Mouse (Mus musculus): ENCODE results near the gene Kcnt1.
A peak's percentile ranks its signal among the peaks of the same experiment; 100 is the strongest.
"Not testable (repeated sequence)": the region's sequence is repeated elsewhere in the genome, so short reads cannot be mapped to it uniquely, and the experiment has no call there.

Kcnt1 gene

DNA sequence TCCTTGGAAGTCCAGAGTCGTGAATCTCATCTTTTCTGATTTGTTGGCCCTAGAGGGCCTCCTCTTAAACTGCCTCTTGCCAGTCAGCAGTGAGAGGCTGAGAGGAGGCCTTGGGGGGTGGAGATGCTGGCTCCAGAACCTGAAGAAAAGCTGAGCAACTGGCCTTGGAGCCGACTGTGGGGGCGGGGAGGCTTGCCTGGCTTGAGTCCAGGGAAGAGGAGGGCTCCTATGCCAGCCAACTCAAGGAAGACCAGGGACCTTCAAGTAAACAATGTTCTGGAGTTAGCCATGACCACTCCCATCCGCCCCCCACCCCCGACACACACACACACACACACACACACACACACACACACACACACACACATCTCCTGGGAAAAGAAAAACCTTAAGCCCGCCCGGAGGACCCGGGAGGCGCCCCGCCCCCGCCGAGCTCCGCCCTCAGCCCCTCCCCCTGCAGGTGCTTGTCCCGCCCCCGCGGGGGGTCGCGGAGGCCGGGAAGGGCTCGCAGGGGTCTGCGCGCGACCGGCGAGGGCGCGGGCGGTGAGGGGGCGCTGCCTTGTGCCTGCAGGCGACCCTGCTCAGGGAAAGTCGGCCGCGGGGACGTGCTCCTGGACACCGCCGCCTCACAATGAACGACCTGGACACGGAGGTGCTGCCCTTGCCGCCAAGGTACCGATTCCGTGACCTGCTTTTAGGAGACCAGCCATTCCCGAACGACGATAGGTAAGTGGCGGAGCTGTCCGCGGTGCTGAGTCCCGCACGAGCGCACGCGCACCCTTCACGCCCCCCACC is at the start of gene Kcnt1:
Gene Kcnt1 (plus strand): TSS at position 398 of the 795 bp plus-strand sequence.
- DNase-seq (ENCODE audit: low spot score in 2 of 2): no peak

DNA sequence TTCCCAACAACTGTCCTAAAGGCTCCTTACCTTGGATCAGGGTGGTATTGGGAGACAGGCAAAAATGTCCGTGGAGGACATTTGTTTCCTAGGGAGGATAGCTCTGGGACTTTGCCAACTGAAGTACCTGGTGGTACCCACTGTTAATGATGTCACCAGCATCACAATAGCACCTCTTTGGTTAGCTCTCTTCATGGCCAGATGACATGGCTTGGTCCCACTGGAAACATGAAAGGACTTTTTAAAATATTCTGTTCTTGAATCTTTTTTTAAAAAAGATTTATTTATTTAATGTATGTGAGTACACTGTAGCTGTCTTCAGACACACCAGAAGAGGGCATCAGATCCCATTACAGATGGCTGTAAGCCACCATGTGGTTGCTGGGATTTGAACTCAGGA is 47.8 kb upstream of the Kcnt1 start, which contains the start of gene Glt6d1:
Gene Glt6d1 (minus strand): TSS at position 101 of the 400 bp plus-strand sequence.
- not testable (repeated sequence) for DNase-seq (ENCODE audit: low spot score in 2 of 2)

DNA sequence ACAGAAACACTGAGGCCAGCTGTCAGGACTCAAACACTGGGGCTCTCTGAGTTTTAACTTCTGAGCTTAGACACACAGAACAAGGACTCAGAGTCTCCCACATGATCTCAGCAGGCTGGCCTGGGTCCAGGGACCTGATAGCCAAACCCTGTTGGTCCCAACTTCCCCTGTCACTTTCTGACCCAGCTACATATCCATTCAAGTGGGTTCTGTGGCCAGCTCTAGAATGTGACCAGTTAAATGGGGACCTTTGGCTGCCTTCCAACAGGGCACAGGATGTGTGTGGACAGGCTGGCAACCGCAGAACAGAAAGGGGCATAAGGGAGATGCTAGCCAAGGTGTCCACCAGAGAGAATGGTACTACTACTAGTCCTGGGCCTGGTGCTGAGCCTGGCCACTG is 40.7 kb upstream of the Kcnt1 start, which contains the start of gene Lcn9:
Gene Lcn9 (plus strand): TSS at position 348 of the 400 bp plus-strand sequence.
- DNase-seq (ENCODE audit: low spot score in 2 of 2): no peak

DNA sequence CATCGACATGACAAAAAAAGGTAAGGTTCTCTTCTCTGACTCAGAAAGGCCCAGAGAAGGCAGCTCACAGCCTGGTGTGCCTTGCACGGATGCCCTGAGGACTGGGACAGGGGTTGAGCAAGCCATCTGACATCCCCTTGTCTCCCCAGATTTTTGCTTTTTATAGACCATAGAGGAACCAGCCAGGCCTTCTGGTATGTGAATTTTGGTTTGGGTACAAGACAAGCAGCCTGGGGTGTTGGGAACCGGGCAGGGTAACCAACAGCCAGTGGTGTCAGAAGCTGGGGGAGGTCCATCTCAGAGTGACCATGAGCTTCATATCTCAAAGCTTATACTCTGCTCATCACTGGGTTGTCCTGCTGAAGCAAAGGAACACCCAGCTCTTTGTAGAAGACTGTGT is 38.8 kb upstream of the Kcnt1 start:
- DNase-seq (ENCODE audit: low spot score in 2 of 2): no peak

DNA sequence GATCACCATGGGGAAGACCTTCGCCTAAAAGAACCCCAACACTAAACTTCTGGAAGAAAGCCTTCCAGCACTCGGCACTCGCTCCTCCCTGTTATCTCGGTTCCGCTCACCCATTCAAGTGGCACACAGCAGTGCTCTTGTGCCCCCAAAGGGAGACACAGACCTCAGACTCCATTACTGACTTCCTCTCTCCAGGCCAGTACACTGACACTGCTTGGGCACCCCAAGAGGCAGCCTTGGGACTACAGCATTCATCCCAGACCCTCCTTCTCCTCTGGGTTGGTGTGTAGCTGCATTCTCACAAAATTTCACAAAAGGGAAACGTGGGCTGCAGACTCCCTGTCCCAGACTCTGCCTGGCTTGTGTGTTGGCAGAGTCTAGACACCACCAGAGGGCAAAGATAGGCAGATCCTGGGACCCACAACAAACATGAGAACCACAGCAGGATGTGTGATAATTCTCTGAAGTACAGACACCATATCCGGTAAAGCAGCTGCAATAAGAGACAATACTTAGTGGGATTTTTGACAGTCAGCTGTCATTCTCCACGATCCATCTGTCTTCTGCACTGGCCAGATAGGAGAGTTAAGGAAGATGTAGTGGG is 35.1 kb upstream of the Kcnt1 start:
- DNase-seq (ENCODE audit: low spot score in 2 of 2): no peak

DNA sequence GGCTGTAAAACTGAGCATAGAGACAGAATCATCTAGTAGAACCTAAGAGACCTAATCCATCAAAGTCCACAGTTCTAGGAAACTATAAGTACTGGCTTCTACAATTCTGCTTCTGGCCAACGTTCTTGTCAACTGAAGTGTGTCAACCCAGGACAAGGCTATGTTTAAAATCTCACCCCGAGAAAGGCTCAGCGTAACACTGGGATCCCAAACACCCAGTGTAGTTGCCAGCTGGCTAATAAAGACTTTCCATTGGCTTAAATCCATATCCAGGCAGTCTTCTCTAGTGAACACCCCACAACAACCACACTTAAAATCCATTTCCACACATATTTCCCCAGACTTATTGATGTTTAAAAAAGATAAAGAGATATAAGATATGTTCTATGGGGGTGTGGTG is 32.7 kb upstream of the Kcnt1 start:
- no peak for DNase-seq (ENCODE audit: low spot score in 2 of 2)

DNA sequence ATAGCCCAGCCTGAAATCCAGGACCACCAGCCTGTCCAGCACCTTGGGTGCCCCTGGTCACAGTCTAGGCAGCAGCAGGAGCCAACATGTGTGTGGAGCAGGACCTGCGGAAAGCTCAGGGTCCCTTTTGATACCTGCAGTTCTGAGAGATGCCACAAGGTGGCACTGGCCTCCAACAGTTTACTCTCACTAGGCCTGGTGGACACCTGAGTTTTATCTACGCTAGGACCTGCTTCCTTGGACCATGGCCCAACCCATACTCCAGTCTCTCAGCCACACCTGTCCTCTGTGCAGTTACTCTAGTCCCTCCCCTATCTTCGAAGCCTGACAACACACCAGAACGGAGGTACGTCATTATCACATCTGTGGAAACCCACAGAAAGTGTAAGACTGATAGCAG is 27.2 kb upstream of the Kcnt1 start:
- peak; percentile 58 to 67 for DNase-seq (ENCODE audit: low spot score in 2 of 2)

DNA sequence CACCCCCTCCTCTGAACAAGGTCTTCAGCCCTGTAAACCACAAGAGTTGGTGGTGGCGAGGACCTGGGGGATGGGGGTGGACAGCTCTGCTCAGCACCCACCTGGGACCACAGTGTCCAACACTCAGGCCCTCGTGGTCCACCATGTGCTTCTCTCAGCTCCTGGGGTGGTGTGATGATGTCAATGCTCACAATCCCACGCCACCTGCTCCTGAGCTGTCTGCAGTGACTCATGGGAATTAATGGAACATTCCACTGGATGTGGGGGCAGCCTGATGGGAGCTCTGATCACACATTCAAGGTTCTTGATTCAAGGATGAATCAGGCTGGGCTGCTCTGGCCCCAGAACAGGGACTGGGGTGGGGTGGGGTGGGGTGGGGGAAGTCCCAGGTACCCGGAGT is 21.4 kb upstream of the Kcnt1 start:
- peak in 1 of 2 experiments; percentile 37 for DNase-seq (ENCODE audit: low spot score in 2 of 2)

DNA sequence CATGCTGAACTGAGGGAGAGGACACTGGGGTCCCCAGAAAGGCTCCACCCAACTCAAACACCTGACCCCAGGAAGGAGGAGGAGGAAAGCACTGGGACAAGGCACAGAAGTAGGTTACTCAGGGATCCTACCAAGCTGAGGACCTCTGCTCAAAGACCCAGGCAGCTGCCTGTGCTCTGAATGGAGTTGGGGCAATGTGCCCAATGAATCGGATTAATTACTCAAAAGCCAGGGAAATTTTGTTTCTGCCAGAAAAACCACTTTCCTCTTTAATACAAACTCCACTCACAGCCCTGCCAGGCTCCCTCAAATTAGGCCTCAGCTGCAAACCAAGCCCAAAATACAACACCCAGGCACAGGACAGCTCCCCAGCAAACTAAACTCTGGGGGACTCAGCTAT is 20.8 kb upstream of the Kcnt1 start:
- no peak for DNase-seq (ENCODE audit: low spot score in 2 of 2)

DNA sequence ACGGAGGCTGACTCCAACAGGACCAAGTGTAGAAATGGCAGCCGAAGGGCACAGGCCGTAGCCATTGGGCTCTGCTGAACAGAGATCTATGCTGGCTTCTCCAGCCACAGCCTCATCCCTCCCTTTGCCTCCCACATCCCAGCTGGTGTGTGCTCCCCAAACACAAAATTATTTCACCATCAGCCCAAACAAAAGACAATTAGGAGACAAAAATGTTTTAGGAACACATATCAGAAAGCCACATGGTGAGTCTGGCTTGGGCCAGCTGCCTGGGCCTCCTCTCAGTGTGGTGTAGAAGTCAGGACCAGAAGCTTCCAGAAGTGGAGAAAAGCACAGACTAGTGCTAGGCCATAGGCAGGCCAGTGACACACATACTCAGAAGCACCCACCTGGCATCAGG is 19.4 kb upstream of the Kcnt1 start:
- DNase-seq (ENCODE audit: low spot score in 2 of 2): no peak

DNA sequence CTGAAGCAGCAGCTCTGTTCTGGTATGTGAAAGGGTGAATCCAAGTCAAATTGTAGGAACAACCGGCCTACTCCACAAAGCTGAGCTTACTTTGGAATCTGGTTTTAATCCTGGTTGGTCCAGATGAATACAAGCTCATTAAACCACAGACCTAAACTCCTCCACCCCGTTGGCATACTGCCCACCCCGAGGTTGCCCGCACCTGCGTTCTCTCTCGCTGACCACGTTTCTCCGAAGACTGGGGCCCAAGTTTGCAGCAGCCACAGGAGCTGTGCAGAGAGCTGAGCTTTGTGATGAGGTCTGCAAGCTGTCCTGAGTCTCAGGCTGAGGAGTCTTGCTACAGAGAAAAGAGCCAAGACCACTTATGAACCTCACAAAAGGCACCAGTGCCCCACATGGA is 17.0 kb upstream of the Kcnt1 start:
- DNase-seq (ENCODE audit: low spot score in 2 of 2): no peak

DNA sequence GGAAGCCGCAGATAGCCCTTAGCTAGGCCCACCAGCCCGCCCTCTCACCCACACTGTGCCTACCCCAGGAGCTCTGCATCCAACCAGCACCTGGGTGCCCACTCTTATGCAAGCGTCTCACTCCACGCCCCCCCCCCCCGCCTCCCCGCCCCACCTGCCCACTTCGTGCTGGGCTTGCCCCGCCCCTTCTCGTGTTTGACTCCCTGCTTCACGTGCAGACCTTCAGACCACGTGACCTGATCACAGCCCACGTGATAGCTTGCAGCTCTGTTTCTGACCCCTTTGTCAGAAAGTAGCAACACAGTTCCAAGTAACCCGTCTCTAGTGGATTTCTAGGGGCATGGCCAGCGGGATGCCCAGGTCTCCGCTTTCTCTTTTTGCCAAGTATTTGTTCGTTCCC is 16.3 kb upstream of the Kcnt1 start, which contains the start of gene Sohlh1:
Gene Sohlh1 (minus strand): TSS at position 23 of the 400 bp plus-strand sequence.
- DNase-seq (ENCODE audit: low spot score in 2 of 2): no peak

DNA sequence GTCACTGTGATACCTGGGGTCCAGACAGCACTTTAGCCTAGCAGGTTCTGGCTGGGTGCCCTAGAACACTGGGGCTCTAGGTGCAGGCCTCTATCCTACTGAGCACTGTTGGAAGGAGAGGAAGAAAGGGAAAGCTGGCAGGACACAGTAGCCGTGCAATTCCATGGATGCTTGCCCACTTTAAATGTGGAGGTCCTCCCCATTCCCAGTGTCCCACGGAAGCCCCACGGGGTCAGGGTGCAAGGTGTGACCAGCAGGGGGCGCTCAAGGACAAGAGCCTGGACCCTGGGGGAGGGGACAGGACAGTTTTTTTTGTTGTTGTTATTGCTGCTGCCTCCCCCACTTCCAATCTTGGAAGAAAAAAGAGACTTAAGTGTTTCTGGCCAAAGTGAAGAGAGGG is 13.2 kb upstream of the Kcnt1 start:
- no peak for DNase-seq (ENCODE audit: low spot score in 2 of 2)

DNA sequence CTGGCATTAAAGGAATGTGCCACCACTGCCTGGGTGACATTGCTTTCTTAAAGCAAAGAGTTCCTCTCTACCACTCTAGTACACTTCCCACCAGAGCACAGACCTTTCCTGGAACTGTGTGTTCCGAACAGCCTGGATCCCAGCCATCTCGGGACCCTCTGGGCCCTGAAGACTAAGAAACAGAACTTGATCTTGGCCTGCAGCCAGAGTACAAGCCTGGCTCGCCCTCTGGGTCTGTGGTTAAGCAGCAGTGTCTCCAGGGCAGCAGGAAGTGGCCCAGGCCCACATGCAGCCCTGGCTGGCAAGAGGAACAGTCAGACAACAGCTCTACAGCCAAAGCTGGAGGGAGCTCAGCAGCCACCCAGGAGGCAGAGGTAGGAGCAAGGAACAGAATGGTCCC is 10.9 kb upstream of the Kcnt1 start:
- DNase-seq (ENCODE audit: low spot score in 2 of 2): peak; percentile 59 to 69

DNA sequence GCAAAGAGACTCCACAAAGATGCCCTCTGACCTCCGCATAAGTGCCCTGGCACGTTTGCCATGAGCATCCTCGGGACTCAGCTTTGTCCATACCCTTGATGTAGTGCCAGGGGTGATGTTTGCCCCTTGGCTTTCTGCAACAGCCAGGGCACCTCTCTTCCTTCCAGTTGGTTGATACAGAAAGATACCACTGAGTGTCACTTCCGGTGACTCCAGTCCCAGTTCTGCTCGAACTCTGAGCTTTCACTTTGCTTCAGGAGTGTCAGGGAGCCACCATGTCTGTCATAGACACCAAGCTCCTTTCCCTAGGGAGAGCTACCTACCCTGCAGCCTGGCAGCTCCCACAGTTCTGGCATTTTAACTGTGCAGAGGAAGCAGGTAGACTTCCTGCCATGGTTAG is 9.5 kb upstream of the Kcnt1 start:
- DNase-seq (ENCODE audit: low spot score in 2 of 2): no peak

DNA sequence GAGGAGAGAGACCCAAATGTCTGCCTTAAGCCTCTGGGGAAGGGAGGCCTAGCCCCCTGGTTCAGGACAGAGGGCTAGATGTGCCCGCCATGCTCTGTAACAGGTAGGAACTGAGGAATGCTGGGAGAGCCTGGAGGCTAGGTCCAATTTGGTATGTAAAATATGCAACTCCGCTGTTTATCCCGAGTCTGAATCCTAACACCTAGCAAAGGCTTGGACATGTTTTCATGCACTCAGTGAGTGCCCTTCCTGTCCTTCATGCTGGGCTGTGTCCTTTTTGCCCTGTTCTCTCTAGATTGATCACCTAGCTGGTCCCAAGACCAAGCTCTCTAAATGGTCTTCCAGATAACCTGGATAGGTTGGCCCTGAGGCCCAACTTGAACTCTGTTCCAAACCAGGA is 3.6 kb upstream of the Kcnt1 start:
- no peak for DNase-seq (ENCODE audit: low spot score in 2 of 2)

DNA sequence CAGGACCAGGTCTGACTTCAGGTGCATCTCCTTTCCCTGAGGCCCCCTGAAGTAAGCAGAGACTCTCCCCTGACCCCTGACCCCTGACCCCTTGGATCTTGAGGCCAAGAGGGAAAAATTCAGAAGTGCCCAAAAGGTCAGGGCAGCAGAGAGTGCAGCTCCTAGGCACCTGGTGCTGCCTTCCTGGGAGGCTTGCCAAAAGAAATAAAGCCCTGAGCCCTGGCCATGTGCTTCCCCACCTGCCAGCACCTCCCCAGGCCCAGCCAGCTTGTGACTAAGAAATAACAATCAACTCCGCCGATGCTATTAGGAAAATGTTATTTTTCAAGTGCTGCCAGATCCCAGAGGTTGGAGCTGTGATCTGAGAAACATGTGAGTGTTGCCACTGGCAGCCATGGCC is 1.5 kb upstream of the Kcnt1 start:
- no peak for DNase-seq (ENCODE audit: low spot score in 2 of 2)

DNA sequence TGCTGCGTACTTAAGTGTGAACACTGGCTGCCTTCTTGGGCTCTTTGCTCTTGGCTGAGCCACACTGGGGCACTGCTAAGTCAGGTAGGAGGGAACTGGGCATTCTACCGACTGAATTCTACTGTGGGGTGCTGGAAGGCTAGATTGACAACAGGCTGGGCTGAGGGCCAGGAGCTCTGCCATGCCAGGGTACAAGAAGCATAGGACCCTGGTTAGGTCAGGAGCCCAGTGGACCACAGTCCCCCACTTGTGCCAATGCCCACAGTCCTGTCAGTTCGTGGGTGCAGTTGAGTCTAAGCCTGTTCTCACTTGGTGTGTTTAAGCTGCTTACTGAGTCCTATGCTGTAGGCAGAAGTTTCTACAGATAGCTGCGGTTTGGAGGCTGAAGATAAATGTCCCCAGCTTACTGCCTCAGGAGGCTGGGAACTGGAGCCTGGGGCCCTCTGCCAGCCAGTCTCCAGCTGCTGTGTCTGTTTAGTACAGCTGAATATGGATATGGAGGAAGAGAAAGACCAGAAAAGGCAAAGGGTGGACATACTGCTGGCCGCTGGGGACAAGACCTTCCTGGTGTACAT is 751 bp upstream of the Kcnt1 start:
- DNase-seq (ENCODE audit: low spot score in 2 of 2): no peak

DNA sequence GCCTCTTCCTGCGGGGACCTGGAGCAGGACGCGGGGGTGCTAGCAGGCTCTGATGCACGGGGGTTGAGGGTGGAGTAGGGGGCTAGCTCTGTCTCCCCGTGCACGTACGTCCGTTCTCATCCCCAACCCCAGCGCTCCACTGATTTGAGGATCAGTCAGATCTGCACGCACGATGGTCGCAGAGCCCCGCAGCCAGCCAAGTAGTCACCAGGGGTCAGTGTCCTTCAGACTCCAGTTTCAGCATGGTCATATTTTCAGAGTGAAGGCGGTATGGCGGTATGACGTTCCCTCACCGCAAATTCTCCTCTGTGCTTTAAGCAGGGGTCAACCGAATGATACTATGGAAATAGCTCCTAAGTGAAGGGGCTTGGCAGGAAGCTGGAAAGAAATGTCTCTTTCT is 696 bp downstream of the Kcnt1 start:
- DNase-seq (ENCODE audit: low spot score in 2 of 2): no peak

DNA sequence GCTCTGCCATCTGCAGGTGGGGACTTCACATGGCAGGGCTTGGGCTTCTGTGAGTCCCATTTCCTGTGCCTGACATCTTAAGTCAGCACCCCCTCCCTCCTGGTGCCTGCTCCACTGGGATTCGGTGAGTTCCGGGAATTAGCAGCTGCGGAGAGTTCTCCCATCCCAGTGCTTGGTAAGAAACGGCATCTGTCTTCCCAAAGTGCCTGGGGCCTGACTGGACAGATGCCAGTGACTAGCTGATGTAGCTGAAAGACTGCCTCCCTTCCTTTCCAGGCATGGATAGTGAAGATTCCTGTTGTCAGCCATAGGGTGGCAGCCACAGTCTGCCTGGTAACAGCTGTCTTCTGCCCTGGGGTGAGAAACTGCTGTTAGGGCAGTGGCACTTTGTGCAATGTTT is 1.9 kb downstream of the Kcnt1 start:
- DNase-seq (ENCODE audit: low spot score in 2 of 2): peak; percentile 60 to 71

DNA sequence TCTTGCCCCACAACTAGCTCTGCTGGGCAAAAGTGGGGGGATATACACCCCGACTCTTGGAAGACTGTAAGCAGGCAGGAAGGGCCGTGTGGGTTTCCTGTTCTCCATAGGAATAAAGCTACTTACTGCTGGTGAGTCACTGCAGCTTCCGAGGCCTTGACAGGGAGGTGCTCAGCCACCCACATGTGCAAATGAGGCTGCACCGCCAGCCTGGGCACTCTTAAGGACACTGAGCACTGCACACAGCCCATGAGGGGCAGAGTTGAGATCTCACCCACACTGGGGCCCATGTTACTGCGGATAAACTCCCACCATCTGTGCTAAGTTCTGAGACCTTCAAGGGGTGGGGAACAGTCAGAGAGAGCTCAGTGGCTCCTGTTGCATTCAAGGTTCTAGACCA is 3.1 kb downstream of the Kcnt1 start:
- peak in 1 of 2 experiments; percentile 70 for DNase-seq (ENCODE audit: low spot score in 2 of 2)

DNA sequence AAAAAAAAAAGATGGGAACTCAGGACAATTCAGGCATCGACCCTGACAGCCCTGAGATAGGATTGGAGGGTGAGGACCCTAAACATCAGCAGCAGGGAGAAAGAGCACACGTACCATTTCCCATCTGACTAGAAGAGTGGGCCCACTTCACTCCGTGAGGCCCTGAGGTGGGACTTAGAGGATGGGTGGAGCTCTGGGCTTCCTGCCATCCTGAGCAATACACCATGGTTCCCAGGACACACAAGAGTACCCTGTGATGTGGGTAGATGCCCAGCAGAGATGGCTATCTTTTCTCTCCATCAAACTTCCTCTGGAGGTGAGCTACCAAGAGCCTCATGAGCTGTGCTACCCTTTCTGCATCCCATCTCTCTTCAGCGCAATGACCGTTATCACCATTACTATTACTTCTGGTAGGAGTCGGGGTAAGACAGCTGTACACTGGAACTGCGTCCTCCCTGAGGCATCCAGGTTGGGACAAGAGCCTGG is 13.8 kb downstream of the Kcnt1 start:
- DNase-seq (ENCODE audit: low spot score in 2 of 2): no peak
